Mouse (Mus musculus): ENCODE measurements around the gene Rflnb.

The Rflnb gene

DNA sequence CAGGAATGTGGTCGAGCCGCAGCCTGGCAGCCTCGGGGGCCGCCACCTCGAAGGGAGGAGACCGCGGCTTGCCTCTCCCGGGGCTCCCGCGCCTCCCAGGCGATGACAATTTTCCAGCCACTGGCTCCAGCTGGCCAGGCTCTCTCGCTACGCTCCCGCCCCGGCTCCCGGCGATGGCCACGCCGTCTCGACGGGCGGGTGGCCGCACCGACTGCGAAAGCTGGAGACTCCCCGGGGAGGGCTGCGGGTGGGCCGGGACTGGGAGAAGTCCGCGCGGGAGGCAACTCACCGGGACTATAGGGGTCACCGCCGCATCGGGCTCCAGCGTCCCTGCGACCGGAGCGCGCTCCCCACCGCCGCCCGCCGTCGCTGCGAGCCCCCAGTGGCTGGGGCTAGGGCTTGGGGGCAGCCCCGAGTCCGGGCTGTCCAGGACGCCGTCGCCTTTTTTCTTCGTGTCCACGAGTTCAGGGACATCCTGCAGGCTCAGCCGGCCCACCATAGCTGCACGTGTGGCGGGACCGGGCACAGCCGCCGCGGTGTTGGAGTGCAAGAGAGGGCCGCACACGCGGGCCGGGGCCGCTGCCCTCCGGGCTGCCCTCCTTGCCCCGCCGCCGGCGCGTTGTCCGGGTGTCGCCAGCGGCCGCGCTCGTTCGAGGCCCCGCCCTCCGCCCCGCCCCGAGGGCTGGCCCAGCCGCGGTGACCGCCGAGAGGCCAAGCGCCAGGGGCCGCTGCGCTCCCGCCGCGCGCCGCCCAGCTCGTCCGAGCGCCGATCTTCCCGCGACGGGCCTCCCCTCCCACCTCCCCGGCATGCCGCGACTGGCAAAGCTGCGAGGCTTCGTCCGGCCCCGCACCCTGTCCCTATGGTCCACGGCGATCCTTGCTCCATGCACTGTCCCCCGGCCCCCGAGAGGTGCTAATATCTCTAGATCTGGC, at the start of gene Rflnb:
TSS of gene Rflnb (minus strand) at position 644 of the 933 bp plus-strand sequence.
- no peak for TF ChIP-seq GATA4 (IDR thresholded peaks at IDR 0.05; ENCODE audit: insufficient replicate concordance, low read length)

DNA sequence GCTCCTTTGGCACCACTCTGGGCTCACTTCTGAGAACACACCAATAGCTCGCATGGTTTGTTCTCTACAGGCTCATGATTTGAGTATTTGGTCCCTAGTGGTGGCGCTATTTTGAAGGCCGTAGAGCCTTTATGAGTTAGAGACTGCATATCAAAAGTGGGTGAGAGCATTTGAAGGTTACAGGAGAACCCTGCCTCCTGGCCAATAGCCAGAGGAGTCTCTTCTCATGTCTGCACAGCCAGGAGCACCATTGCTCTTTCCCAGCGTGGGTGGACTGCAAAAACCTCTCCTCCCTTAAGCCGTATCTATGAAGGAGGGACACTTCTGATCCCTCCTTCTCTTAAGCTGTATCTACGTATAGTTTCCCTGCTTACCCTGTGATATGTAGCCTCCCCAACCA, 49.8 kb upstream of the Rflnb start:
- no peak for TF ChIP-seq GATA4 (IDR thresholded peaks at IDR 0.05; ENCODE audit: insufficient replicate concordance, low read length)

DNA sequence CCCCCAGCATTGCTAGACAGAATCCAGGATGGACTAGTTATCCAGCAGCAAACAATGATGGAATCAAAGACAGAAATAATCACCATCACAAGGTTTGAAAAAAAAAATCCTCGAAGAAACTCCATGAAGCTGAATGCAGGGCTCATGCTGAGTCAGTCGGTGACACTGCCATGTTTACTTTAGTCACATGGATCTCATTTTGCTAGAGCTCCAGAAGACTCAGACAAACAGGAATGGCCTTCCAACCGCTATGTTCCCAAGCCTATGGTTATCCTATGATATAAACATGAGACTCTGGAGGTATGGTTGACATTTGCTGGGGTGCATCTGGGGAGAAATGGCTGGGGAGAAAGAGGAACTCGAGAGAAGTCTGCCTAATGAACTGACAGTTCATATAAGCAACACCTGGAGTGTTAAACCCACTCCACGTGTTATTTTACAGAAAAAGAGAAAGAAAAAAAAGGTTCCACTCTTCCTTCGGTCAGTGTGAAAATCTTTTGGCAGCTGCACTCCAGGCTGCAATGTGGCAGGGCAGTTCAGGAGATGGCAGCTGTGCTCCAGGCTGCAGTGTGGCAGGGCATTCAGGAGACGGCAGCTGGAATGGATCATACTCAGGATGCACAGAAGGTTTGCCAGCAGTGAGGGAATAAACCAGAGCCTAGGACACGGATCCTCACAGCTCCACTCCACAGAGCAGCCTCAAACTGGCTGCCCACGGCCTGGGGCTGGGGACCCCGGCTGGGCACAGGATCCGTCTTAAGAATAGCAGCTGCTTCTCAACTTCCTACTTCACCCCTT, 46.9 kb upstream of the Rflnb start:
- TF ChIP-seq GATA4 (IDR thresholded peaks at IDR 0.05; ENCODE audit: insufficient replicate concordance, low read length), result no peak

DNA sequence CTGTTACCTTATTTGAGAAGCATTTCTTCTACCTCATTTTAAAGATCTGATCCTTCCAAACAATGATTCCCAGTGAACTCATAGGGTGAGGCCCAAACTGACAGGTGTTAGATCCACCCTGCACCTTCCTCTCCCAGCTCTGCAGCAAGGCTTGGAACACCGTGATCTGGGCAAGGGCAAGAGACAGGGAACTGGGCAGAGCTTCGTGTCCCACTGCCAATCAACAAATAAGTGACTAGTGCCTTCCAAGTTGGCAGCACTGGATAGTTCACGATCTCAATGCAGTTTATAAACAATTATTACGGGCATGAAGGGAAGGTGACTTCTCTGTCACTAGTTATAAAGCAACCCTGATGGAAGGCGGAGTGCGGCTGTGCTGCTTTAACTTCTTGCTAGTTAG, 42.2 kb upstream of the Rflnb start:
- TF ChIP-seq GATA4 (IDR thresholded peaks at IDR 0.05; ENCODE audit: insufficient replicate concordance, low read length), result no peak

DNA sequence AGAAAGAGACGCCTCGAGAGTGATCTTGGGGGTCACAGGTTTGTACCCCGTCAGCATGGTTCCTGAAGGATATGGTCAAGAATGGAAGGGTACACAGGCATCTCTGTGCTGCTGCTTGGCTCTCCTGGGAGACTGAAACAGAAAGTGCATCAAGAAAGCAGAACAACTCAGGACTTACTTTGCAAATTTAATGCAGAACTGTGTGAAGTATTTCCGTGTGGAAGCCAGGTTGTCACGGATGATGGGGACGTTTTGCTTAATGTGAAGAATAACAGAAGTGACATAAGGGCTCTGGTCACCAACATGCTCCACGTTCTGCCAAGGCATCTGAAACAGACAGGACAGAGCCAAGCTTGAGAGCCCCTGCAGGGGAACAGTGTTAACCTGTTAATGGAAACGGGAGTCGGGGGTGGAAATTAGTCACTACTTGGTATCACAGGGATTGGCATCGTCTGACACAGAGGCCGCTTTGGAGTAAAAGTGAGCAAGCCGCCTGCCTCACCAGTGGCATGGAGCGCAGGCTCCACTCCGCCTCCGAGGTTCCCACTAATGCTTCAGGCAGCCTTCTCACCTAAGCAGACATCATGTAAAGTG, 39.1 kb upstream of the Rflnb start:
- no peak for TF ChIP-seq GATA4 (IDR thresholded peaks at IDR 0.05; ENCODE audit: insufficient replicate concordance, low read length)

DNA sequence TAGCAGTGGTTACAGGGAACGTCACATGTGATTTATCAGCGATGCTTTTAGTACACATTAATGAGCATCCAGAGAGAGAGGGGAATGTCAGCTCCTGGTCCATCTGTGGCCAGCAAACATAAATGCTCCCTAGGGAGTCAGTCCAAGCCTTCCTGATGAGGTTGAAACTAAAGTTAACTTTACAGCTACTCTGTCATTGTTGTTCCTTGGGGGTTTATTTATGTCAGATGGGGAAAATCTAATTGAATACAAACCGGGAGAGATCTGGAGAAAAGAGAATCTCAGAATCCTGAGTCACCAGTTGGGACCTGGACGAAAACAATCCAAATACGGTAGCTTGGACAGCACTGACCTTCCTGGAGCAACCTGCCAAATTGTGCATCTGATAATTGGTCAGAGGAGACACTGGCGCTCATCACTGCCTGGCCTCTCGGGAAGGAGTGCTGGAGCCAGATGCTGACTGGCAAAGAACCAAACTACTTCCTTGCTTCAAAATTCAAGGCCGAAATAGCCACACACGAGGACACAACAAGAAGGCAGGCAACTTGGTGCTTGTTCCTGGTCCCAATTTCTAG, 38.0 kb upstream of the Rflnb start:
- no peak for TF ChIP-seq GATA4 (IDR thresholded peaks at IDR 0.05; ENCODE audit: insufficient replicate concordance, low read length)

DNA sequence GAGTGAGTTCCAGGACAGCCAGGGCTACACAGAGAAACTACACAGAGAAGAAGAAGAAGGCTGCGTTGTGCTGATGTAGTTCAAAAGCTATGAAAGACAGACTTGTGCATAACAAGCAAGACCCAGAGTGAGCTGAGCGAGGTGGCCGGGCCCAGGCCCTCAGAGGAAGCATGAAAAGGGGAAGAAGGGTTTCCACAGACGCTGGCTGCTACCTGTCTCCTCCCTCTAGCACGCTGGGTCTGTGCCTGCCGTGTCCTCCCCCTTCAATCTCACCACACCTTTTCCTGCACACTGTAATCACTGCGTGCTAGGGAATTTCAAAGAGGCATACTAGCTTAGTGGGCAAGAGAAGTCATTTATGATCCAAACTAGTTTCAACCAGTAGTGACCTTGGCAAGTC, 36.8 kb upstream of the Rflnb start:
- TF ChIP-seq GATA4 (IDR thresholded peaks at IDR 0.05; ENCODE audit: insufficient replicate concordance, low read length), result no peak

DNA sequence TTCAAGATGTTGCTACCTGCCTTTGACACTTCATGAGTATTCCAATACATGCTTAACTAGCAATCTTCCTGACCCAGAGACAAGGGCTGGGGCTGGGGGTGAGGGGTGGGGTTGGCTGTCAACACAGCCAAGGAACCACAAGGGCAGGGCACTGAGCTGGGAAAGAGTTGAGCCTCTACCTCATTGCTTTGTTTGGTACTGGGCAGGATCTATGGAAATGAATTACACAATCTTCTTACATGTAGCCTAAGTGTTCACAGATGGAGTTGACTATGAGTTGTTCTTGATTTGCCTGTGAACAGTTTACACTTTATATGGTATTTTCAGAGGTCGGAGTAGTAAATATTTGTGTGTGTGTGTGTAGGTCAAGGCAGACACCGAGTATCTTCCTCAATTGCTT, 33.3 kb upstream of the Rflnb start:
- no peak for TF ChIP-seq GATA4 (IDR thresholded peaks at IDR 0.05; ENCODE audit: insufficient replicate concordance, low read length)

DNA sequence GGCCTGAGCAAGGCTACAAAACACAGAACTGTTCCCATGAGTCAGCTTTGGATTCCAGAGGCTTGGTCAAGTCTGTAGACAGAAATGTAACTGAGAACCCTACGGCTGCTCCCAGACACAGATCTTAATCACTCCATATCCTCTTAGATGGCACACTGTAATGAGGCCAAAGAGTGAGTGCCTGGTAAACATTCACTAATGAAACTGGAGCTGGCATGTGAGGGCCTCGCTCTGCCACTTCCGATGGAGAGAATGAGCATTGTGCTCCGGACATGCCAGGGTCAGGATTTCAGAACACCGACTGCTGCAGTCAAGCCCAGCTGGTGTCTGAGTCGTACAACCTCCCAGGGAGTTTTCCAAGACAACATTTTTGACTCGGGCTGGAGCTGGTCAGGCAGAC, 32.4 kb upstream of the Rflnb start:
- TF ChIP-seq GATA4 (IDR thresholded peaks at IDR 0.05; ENCODE audit: insufficient replicate concordance, low read length), result no peak

DNA sequence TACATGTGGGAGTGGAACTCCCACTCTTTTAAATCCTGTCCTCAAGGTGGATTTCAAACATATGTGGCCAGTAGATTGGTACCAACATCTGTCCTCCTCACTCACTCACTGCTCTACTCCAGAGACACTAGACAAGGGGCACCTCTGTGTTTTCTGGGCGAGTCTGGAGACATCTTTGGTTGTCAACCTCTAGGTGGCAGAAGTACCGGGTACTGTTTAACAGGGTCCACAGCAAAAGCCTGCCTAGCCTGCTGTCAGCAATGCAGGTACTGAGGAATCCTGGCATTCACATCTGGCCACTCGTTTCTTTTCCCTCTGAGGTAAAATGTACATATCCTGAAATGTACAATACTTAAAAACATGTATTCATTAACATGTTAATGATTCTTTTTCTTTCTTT, 28.9 kb upstream of the Rflnb start:
- no peak for TF ChIP-seq GATA4 (IDR thresholded peaks at IDR 0.05; ENCODE audit: insufficient replicate concordance, low read length)

DNA sequence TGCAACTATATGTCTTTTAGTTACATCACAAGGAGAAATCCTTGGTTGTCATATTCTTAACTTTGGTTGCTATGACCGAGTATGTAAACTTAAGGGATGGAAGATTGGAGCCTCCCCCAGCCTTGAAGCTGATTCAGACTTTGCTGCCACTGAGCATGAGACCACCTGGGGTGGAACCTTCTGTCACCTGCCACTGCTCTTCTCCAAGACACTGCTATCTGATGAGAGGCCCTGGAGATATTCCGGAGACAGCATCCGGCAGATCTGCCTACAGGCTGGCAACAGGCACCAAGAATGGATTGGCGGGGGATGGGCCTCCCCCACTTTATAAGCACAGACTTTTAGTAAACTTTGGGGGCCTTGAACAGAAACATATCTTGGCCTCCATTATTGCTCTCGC, 24.9 kb upstream of the Rflnb start:
- no peak for TF ChIP-seq GATA4 (IDR thresholded peaks at IDR 0.05; ENCODE audit: insufficient replicate concordance, low read length)

DNA sequence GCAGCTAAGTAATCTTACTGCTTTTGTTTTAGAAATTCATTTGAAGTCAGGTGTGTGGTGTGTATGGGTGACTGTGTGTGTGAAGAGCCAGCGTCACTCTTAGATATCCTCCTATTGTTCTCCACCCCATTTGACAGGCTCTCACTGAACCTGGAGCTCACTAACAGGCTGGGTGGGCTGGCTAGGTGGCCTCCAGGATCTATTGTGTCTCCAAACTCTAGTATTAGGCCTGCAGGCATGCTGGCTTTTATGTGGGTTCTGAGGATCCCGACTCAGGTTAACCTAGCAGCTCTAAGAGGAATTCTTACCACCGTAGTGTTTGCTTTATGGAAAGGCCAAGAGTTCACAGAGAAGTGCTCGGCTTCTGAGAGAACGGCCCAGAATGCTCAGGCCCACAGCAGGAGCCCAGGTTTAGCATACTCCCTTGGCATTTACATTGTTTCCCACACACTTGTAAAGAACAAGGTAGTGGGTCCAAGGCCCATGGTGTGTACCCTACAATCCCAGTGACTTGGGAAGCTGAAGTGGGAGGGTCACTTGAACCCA, 23.5 kb upstream of the Rflnb start:
- no peak for TF ChIP-seq GATA4 (IDR thresholded peaks at IDR 0.05; ENCODE audit: insufficient replicate concordance, low read length)

DNA sequence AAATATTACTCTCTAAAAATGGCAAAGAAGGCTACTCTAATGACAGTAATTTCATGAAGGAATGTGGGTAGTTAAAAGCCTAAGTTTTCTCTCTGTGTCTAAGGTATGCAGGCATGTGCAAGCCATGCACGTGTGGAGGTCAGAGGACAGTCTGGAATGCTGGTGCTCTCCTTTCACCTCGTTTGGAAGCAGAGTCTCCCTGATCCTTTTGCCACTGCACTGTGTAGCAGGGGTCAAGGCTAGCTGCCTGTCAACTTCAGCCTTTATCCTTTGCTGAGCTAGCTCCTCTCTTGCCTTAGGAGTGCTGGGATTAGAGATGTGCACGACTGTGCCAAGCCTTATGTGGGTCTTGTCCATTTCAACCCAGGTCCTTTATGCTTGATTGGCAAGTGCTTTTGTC, 22.9 kb upstream of the Rflnb start:
- TF ChIP-seq GATA4 (IDR thresholded peaks at IDR 0.05; ENCODE audit: insufficient replicate concordance, low read length), result no peak

DNA sequence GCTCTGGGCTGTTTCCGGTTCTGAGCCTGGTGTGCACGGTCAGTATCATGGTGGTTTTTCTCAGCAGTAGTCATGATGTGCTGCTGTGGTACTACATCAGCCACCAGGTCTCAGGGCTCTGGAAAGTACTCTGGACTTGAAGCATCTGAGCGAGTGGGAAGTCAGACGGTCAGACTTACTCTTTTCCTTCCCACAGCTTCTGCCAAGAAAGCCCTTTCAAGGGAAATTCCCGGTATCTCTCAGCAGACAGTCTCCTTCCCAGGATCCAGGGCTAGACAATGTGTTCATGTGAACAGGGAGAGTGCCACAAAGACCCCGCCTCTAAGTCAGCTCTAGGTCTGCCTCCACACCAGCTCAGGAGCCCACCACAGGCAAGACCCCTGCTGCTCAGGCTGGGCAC, 17.8 kb upstream of the Rflnb start:
- TF ChIP-seq GATA4 (IDR thresholded peaks at IDR 0.05; ENCODE audit: insufficient replicate concordance, low read length), result no peak

DNA sequence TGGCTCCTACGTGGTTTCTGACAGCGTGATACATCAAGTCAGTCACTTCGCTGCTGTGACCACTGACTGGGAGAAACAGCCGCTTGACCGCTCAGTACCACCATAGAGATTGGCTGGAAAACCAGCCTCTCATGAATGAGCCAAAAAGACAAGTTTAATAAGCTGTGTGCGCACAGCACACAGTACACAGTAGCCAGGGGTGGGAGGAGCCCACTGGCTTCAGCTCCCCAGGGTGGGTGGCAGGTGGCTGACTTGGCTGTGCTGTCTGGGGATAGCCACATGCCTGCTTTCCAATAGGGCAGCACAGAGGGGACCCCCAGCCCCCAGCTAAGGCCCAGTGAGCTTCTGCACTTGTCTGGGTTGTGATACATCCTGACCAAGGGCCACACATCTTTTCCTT, 16.9 kb upstream of the Rflnb start:
- no peak for TF ChIP-seq GATA4 (IDR thresholded peaks at IDR 0.05; ENCODE audit: insufficient replicate concordance, low read length)
